Mouse (Mus musculus): ENCODE results near the gene Hist2h2bb.

GRCm38 (mm10) chr3:96257190-96257589 is 12.4 kb upstream of the Hist2h2bb start:
- TF ChIP-seq CTCF (IDR thresholded peaks at IDR 0.05; ENCODE audit: borderline replicate concordance, insufficient read depth, low read length) (no peak), POLR2A (IDR thresholded peaks at IDR 0.05; ENCODE audit: low read depth, low read length) (no peak)
